Mouse (Mus musculus) heart, postnatal 10 days (tissue): ENCODE measurements around the gene Prop1. TPM values are rescaled to one million over a fixed set of nuclear protein-coding genes. Genes with fewer than 3 reads are reported as not detected.
A peak's percentile ranks its signal among the peaks of the same experiment; 100 is the strongest.

Experiments
- DNase-seq, 2 experiments: peaks; one replicate each; pipeline ENCODE4 v3.0.0; 2021
- intact Hi-C: fragments of 180-260 bp; cut with DNase I; formaldehyde crosslinking; loops from one replicate; pipeline ENCODE4 v1.15.1; 2025
- total RNA-seq, 2 experiments: library from RNA; stranded (reverse); gene quantifications; 2 replicates each; pipeline ENCODE4 v1.2.3; 2021

The Prop1 gene
- not detected for total RNA-seq

DNA sequence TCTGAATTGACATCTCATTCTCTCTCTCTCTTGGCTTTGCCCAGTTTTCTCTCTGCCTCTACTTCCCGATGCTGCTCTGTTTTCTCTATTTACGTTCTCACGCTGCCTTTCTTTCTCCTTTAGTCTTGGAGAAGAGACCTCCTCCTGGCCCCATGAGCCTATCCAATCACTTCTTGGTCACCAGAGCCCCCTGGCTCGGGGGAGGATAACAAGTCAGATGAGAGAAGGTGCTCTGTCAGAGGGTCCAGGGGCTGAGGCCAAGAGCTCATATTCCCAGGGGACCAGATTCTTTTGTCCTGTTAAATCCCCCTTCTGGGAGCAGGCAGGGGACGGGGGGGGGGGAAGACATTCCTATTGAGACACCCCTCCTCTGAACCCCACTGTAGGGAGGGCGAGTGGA is at the start of gene Prop1:
Gene Prop1, minus strand, starts transcription at position 101 of the 400 bp plus-strand sequence.
- no peak for DNase-seq
- intact Hi-C loops = no loop called here

DNA sequence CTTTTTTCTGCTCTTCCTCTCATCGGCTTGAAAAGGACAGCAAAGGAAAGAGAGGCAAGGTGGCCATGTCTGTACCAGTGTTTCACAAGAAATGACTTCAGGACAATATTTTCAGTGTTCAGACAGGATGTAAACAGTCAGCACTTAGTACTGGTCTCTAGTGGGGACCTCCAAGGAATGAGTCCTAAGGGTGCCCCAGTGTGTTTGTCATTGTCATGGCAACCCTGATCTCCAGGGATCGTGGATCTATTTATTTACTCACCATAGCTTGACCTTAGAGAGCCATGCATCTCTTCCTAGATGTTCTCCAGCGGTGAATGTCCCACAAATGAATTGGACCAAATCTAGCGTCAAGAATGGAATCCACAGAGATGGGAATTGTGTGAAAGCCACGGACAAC is 49.7 kb upstream of the Prop1 start, which contains the start of gene Olfr51:
Gene Olfr51, plus strand, starts transcription at position 301 of the 400 bp plus-strand sequence.
- intact Hi-C loops = no loop called here

GRCm38 (mm10) chr11:50981667-50982066 is 28.1 kb upstream of the Prop1 start, which contains the start of gene Olfr1377:
Gene Olfr1377 (plus strand): TSS chr11:50981967.
- no peak for DNase-seq
- intact Hi-C loops = no loop called here

More for the DNA sequence above, 49.7 kb upstream of the Prop1 start, which contains the start of gene Olfr51:
- no peak for DNase-seq

DNA sequence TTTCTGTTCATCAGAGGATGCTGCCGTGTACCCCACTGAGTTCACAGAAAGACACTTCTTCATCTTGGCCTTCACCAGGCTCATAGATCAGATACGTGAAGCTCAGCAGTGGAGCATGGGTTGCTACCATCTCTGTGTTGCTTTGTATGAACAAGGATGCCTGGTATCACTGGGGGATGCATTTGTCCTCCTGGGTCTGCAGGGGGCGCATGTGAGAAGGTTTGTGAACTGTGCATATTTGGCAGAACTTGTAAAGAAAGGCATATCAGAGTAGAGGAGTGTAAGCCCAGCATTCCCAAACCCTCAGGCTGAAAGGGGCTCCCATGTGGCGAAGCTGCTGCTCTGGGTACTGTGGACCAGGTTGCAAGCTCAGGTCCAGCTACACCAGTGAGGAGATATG is 23.7 kb upstream of the Prop1 start:
- intact Hi-C loops = no loop called here
- no peak for DNase-seq

DNA sequence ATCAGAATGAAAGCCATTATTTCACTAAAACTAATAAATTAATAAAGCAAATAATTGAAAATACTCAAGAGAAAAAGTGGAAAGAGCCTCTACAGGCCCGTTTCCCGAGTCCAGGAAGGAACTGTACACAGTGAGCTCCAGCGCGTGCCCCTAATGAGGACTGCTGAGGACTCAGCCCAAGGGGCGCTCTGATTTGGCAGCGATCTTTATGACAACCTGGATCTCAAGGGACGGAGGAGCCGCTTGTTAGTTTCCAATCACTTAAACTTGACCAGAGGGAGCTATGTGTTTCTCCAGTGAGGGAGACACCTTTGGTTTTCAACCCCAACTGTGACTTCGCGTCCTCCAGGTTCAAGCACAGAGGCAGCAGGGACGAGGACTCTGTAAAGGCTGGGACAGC is 12.7 kb upstream of the Prop1 start, which contains the start of gene Olfr1378:
Gene Olfr1378, plus strand, starts transcription at position 301 of the 400 bp plus-strand sequence.
- no peak for DNase-seq
- intact Hi-C loops = no loop called here

GRCm38 (mm10) chr11:50964886-50965285 is 11.3 kb upstream of the Prop1 start:
- intact Hi-C loops = no loop called here
- peak; percentile 5 to 30 for DNase-seq

GRCm38 (mm10) chr11:50952290-50952689 is 1.3 kb downstream of the Prop1 start:
- intact Hi-C loops = no loop called here
- no peak for DNase-seq

DNA sequence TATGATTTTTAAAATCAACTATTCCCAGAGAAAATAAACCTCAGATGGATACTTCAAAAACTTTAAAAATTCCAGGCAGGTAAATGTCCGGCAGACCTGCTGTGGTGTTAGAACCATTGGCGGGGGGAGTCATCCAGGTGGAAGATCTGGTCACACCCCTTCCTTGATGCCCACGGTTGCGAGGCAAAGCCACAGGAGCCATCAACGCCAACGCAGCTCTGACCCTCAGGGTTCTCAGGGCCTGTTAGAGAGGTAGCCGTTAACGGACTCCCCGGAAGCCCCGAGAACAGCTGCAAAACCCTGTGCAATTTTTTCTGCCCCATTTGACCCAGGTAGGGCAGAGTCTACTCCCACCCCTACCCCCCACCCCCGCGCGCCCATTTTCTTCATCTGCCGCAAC is 10.1 kb downstream of the Prop1 start, which contains the start of gene 4933414I15Rik:
Gene 4933414I15Rik, minus strand, starts transcription at position 260 of the 400 bp plus-strand sequence.
- intact Hi-C loops = loop anchor here (5.0 kb wide), 1 partner anchor 319 kb away; the partner anchor contains the start of genes BC049762 and Clk4
- no peak for DNase-seq

DNA sequence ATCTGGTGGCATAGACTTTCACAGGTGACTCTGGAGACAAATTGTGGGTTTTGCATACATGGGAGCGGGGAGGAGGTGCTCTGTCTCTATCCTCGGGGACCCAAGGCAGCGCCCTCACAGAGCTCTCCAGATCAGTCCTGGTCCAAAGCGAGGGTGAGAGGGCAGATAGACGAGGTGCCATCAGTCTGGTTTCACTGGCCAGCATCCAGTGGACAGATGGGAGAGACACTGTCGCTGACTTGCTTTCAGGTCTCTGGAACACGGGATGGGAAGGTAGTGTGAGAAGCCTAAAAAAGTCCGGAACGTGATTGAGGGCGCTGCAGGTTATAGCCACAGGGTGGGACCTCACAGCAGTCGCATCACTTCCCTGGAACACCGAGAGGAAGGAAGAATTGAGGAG is 11.2 kb downstream of the Prop1 start:
- intact Hi-C loops = loop anchor here (5.0 kb wide), 1 partner anchor 320 kb away; the partner anchor contains the start of genes BC049762 and Clk4
- DNase-seq = no peak

GRCm38 (mm10) chr11:50939621-50940366 is 13.8 kb downstream of the Prop1 start:
- DNase-seq = peak; percentile 20 to 51
- intact Hi-C loops = loop anchor here (1.0 to 10.0 kb wide), 4 partner anchors 94 to 595 kb away; partner anchors contain the start of genes BC049762, Clk4 and Zfp354a

DNA sequence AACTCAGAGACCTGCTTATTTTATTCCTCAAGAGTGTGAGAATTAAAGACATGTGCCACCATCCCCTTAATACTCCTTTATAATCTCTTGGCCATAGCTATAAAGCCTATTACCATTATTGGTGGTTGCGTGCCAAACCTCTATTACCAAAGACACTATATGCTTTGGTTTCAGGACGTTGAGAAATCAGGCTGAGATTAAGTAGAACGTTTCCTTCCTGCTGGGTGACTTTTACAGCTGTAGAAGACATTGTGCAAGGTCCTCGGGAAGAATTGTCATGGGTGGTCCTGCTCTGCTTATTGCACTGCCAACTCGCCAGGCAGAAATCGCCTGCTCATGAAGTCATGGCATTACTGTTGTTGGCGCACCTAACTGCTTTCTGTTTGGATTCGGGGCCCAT is 15.1 kb downstream of the Prop1 start:
- intact Hi-C loops = loop anchor here (2.0 to 10.0 kb wide), 2 partner anchors 120 to 596 kb away; partner anchors contain the start of gene Zfp354a
- DNase-seq = no peak

DNA sequence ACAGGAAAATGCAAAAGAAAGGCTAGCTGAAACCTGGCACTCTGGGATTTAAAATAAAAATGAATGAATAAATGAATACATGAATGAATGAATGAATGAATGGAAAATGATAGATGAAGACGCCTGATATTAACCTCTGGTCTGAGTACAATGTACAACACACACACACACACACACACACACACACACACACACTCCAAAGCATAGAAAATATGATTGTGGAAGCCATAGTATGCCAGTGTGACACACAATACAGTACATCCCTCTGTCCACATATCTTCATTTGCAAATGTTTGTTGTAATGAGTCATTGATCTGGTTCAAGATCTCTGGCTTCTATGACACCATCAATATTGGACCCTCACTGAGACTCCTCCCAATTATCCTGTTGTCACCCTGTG is 21.5 kb downstream of the Prop1 start:
- intact Hi-C loops = loop anchor here (5.0 to 10.0 kb wide), 2 partner anchors 105 to 603 kb away; partner anchors contain the start of gene Zfp354c

GRCm38 (mm10) chr11:50931451-50931866 is 22.1 kb downstream of the Prop1 start, which contains the start of gene Zfp354b:
Gene Zfp354b (minus strand): TSS chr11:50931633.
- peak; percentile 85 for DNase-seq
- intact Hi-C loops = loop anchor here (5.0 to 10.0 kb wide), 2 partner anchors 104 to 603 kb away; partner anchors contain the start of gene Zfp354c

More for the DNA sequence above, 21.5 kb downstream of the Prop1 start:
- DNase-seq = no peak

DNA sequence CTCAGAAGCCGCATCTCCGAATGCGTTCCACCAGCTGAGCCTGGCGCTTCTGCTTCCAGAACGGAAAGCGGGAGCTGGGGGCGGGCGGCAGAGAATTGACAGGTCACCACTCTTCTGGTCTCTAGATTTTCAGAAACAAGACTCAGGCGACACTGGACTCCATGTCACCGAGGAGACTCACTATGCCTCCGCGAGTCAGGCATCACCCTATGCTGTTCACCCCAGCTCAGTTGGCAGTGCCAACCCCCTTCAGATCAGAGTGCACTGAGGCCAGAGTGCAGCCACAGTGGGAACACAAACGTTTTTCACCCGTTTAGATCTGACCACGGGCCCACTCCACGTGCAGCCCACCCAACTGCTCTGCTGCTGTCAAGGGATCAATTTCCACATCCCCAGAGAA is 22.5 kb downstream of the Prop1 start:
- no peak for DNase-seq
- intact Hi-C loops = loop anchor here (5.0 to 10.0 kb wide), 2 partner anchors 104 to 604 kb away; partner anchors contain the start of gene Zfp354c

DNA sequence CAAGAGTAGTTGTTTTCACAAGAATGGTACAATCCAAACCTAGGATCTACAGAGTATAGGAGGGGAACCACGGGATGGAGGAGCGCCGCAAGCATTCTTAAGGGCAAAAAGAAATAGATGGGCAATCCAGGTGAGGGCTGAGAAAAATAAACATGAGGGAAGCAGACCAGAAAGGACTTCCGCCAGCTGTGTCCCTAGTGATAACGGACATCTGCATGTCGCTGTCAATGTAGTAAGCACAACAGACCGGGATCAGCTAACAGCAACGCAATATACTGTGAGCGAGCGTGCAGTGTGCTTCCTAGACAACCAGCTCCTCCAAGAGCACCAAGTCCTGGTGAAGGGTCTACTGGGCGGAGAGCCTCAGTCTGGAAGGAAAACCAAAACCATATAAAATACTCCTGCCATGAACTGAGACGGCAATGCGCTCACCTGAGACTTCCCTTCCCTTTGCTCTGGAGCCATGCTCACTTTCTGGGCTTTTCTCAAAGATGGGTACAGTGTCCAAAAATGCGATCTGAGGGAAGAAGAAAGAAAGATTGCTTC is 23.0 kb downstream of the Prop1 start:
- DNase-seq = peak; percentile 5 to 12
- intact Hi-C loops = loop anchor here (5.0 to 10.0 kb wide), 2 partner anchors 103 to 604 kb away; partner anchors contain the start of gene Zfp354c

- DNase-seq = peak; percentile 93 to 94
- intact Hi-C loops = loop anchor here (5.0 to 10.0 kb wide), 2 partner anchors 88 to 271 kb away; partner anchors contain the start of gene Zfp354c
Observed at GRCm38 (mm10) chr11:50915671-50916320, 37.8 kb downstream of the Prop1 start, which contains the start of gene Zfp2. Gene Zfp2 (minus strand): TSS chr11:50916165.

DNA sequence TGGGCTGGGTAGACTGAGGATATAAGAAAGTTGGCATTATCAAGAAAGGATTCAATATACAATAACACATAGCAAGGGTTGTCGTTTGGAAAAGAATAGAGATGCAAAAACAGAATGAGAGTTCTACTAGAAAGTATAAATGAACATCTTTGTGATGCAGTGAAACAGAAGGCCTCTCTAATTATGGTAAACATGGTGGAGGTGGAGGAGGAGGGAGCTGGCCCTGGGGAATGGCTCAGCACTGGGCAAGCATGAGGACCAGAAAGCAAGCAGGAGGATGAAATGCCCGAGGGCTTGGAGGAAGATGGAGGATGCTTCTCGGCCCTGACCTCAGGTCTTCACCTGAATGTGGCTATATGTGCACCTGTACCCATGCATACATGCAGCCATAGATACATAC is 39.1 kb downstream of the Prop1 start:
- intact Hi-C loops = loop anchor here (10.0 kb wide), 1 partner anchor 270 kb away; no protein-coding TSS in a partner anchor
- DNase-seq = no peak

DNA sequence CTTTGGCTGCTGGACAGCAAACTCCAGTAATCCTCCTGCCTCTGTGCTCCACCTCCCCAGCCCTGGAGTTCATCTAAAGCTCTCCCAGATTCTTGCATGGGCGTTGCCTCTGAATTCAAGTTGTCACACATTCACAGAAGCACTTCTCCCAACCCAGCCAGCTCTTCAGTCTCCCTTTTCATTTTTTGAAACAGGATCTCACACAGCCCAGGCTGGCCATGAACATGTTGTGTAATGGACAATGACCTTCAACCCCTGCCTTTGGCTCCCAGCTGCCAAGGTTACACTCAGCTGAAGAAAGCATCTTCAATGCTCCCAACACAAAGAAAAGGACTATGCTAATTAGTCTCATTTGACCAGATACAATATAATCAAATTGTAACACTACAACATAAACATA is 40.3 kb downstream of the Prop1 start:
- intact Hi-C loops = loop anchor here (10.0 kb wide), 1 partner anchor 268 kb away; no protein-coding TSS in a partner anchor
- no peak for DNase-seq

DNA sequence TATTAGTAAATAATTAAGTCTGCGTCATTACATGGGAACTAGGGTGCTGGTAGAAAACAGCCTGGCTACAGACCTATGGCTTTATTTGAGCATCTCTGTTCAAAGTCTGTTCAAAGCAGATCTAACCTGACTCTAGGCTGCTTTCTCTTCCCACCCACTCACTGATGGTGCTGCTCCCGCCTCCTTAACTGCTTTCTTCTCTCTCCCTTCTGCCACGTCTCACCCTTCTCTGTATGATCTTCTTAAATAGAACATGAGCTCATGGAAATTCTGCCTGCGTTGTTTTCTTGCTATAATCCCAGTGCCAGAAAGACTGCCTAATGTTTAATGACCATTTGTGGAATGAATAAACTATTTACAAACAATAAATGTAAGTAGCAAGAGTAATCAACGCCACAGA is 45.4 kb downstream of the Prop1 start:
- DNase-seq = no peak
- intact Hi-C loops = no loop called here
